Mouse (Mus musculus) cerebellum, postnatal 14 days (tissue): ENCODE measurements at regions not wholly inside any gene's neighbourhood (a gene's known extent, or its start where the extent isn't known, plus 50 kb on each side); places are given as distances from the start of the nearest gene placed in this dataset.

Experiments
- DNase-seq, 2 experiments: peaks; one replicate each; pipeline ENCODE4 v3.0.0; 2021; ENCODE audit warnings: mixed read lengths in 2 of 2

GRCm38 (mm10) chr14:54097026-54097425 lies 156.9 kb downstream of the Dad1 start:
- DNase-seq = no peak

DNA sequence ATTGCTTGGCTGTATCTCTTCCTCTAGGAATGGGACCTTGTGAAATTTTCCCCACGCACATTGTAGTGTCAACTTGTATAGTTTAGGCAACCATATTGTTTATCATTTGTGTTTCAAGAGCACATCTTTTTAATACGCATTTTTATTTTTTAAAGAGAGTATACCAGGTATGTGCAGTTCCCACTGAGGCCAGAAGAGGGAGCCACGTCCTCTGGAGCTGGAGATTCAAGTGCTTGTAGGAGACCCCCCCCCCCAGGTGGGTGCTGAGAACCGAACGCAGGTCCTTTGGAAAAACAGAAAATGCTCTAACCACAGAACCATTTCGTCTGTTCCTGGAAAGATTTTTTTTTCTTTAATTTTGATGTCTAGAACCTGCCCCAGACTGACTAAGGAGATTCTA lies 161.5 kb downstream of the Dad1 start:
- peak in 1 of 2 experiments; percentile 13 for DNase-seq

DNA sequence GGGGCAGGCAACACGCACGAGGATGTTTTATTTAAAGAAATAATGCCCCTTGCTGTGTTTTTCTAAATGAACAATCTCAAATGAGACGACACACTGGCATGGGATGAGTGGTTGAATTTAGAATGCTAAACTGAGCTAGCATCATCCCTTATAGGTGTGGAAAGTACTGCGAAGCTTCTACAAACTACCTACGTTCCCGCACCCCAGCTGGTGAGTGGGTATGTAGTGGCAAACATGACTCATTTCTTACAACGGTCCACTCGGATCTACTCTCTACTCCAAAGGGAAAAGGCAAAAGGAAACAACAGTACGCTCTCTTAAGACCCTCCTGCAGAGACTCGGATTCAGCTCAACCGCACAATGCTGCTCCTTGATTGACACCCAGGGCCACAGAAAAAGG lies 167.2 kb downstream of the Dad1 start:
- no peak for DNase-seq

- DNase-seq = no peak
Measured at GRCm38 (mm10) chr14:54074659-54075058, 179.2 kb downstream of the Dad1 start.

DNA sequence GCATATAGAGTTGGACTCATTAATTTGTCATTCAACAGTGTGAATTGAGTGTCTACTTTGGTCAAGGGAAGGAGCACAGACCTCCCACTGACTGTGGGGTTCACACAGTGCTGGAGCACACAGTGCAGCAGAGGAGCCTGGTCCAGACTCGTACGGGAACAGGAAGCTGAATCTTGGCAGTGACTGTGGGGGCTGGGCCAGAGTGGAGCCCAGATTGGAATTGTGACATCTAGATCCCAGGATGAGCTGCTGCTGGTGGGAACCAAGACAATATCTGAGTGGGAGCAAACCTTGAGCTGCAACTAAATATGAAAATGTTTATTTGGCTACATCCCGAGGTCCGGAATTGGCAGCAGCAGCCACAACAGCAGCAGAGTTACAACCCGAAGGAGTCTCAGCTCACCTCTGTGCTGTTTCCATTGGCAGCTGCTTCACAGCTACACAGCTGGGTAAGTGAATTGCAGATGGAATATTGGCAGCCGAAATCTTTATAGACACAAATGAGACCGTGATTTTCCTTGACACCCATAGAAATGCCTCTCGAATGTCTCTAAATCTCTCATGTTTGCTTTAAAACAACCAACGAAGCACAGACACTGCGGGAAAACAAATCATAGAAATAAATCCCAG lies 181.5 kb downstream of the Dad1 start:
- no peak for DNase-seq

GRCm38 (mm10) chr14:54070240-54070639 lies 183.7 kb downstream of the Dad1 start:
- no peak for DNase-seq

- DNase-seq = no peak
Measured at GRCm38 (mm10) chr14:54068684-54069083, 185.2 kb downstream of the Dad1 start.

- DNase-seq = no peak
Measured at GRCm38 (mm10) chr14:54065466-54065865, 188.4 kb downstream of the Dad1 start.

GRCm38 (mm10) chr14:54064541-54065402 lies 189.1 kb downstream of the Dad1 start:
- DNase-seq = peak; percentile 90

DNA sequence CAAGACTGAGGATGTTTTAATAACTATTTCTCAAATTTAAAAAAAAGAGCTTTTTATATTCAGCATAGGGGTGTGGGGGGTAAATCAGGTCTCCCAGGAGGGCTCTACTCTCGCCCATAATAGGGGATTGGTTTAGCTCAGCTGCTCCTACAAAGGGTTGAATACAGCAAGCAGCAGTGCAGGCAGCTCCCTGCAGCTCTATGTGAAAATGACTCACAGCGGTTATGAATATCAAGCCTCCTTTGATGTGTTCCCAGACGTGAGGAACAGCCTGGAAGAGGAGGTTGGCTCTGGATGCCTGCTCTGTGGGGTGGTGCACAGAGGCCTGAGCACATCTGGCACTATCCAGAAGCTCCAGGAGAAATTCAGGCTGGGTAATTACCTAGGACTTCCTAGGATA lies 192.3 kb downstream of the Dad1 start:
- DNase-seq = no peak

GRCm38 (mm10) chr14:54059776-54060175 lies 194.1 kb downstream of the Dad1 start:
- peak; percentile 92 for DNase-seq

DNA sequence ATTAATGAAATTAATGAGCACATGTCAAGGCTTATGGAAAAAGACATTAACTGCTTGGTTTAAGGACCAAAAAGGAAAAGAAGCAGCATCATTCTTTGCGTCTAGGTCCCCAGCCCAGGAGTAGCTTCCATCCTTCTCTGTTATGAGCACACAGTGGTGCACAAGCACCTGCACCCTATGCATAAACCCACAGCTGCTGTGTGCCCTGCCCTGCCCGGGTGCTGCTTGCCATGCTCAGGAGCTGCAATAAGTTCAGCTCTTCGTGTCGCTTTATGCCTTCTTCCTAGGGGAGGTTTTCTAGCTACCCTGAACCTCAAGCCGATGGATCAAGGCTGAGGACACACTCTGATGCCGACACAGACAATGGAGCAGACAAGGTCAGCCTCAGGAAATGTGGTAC lies 194.8 kb downstream of the Dad1 start:
- no peak for DNase-seq

DNA sequence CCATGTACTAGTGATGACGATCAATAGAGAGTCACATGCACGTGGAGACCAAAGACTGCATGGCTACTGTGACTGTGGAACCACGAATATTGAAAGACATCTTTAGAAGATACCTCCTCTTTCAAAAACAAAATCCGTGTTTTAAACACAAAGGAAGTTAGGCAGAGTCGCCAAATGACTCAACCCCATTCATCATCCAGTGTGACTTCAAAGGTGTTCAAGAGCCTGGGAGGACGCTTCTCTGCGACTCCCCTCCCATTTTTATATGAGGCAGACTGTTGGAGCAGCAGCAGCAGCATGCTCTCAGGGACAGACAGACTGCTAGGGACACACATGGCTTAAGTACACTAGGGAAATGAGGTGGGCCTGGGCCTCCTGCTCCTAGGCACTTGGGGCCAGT lies 197.2 kb downstream of the Dad1 start:
- no peak for DNase-seq

GRCm38 (mm10) chr14:54055390-54055789 lies 198.5 kb downstream of the Dad1 start:
- DNase-seq = no peak

DNA sequence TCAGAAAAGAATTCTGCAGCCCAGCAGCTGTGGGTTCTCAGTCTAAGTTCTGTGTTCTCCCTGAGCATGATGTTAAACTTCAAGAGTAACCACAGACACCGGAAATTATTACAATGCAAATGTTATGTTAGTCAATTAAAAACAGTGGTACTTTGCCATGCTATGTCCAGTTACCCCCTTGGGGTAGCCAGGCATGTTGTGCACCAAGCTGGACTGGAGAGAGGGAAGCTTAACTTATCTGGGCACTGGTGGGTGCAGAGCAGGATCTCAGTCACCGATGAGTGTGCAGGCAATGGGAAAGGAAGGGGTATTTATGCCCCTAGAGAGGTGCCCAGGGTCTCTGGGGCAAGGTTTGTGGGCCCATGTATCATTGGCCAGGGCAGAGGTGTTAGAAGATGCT lies 211.6 kb downstream of the Dad1 start:
- DNase-seq = no peak

GRCm38 (mm10) chr14:54040644-54041043 lies 213.3 kb downstream of the Dad1 start:
- DNase-seq = no peak

- DNase-seq = peak; percentile 25 to 51
Measured at GRCm38 (mm10) chr14:54034516-54034915, 219.4 kb downstream of the Dad1 start.

GRCm38 (mm10) chr14:54023552-54023951 lies 230.4 kb downstream of the Dad1 start:
- no peak for DNase-seq

DNA sequence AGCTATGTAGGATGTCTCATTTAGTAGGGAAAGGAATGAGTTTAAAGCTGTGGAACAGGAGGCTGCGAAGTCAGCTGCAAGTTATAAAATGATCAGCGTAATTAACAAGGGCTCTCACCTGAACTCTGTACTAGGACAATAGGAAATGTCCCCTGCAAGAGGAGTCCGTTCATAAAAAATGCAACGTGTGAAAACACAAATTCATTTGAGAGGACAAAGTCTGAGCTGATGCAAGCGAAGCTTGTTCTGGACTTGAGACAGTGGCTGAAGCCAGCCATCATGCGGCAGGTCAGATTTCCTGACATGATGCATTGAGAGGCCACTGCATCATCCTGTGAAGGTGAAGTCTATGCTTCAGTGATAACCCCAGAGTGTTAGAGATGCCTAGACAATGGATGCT lies 232.5 kb downstream of the Dad1 start:
- no peak for DNase-seq

DNA sequence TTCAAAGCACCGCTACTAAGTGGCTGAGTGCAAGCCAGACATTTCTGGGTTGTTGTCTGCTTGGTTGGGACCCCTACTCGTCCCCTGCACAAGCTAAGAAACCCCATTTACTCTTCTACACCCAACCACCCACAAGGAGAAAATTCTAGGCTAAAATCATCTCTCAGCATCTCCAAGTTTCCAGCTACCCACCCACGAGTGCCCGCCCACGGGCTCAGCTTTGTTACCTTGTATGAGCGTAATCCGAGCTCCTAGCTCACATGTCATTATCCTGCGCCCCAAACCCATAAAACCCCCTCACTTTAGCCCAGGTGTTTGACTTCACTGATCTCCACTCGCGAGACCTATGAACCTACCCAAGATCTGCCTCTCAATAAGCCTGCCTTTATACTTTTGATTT lies 239.3 kb downstream of the Dad1 start:
- DNase-seq = no peak

DNA sequence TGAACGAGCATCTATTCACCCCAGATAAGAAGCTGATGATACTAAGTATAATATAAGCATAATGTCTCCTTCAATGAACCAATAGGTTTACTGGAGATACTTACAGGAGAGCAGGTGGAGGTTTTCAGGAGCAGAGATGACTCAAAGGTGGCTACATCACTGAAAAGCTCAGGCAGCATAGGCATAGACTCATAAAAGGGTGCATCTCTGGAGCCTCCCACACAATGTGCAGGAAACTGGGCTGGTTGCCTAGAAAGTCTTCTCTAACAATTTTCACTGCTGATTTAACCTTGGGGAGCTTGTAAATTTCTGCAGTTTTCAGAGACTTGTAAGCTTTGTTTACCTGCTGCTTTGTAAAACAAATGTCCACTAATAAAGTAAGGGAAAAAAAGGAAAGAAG lies 251.8 kb downstream of the Dad1 start:
- no peak for DNase-seq

DNA sequence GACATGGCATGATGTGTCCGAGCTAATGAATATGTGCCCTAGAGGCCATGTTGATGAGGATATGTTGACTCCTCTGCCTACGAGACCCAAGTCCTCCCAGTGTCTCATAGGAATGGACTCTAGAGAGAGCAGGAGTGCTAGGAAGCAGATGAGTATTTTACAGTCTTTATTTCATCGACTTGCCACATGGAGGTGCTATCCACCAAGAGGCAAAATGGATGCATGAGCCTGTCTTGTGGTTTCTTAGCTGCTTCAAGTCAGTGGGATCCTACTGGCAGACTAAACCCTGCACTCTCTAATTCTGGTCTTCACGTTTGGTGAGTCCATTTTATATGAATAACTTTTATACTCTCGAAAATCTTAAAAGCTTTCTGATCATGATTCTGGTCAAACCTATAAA lies 253.4 kb downstream of the Dad1 start:
- DNase-seq = no peak

DNA sequence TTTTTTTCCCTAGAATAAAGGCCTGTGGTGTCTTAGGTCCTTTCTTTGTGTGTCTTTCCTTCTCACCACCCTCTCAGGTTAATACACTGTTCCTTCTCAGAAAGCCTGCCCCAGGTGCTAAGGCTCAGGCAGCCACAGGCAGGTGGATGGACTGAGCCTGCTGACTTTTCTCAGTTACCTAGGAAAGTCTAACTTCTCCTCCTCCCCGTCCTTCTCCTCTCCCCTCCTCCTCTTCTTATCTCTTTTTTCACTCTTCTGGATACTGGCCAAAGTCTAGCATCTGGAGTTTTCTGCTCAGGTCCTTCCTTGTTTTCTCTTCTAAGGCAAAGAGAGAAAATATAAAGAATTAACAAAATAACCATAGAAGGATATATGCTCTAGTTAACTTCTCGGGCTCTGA lies 260.5 kb downstream of the Dad1 start:
- DNase-seq = no peak

DNA sequence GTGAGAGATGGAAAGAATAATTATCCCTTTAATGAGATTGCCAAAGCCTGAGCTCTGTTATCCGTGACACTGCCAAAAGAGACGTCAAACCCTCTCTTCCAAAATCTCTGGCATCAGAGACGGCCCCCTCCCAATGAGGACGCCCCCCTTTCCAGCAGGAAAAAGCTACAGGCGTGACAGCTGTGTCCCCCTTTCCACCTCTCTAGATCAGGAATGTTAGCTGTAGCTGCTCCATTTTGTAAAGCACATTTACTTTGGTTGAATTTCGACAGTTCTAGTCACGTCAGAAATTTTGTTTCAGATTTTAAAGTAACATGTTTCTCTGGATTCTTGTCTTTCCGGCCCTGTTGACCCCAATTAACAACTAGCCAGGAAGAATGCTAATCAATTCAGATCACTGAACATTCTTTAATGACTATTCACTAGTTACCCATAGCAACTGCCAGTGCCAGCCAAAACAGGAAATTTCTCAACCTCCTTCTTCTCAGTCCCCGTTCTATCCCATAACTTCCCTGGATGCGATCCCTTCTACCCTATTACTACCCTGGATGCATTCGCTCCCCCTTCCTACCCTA lies 261.1 kb downstream of the Dad1 start:
- DNase-seq = peak in 1 of 2 experiments; percentile 6
